Mouse (Mus musculus) brain, embryonic 14.5 days (tissue): ENCODE data around the gene Nme1. TPM values are rescaled to one million over a fixed set of nuclear protein-coding genes. Genes with fewer than 3 reads are reported as not detected.

Experiments
- DNase-seq: peaks from one replicate; pipeline ENCODE4 v3.0.0-alpha.2; 2011; ENCODE audit warnings: low read depth
- CTCF ChIP-seq: fragments of 200-500 bp; IDR thresholded peaks from 2 replicates; pipeline ENCODE4 v1.5.1; 2012; ENCODE audit warnings: inconsistent platforms, mild to moderate bottlenecking, moderate library complexity, borderline replicate concordance; ENCODE audit not compliant: insufficient read depth, insufficient read length; ENCODE audit errors: extremely low read depth
- POLR2A ChIP-seq: fragments of 200-500 bp; IDR thresholded peaks from 2 replicates; pipeline ENCODE4 v1.6.1; 2012; ENCODE audit warnings: mild to moderate bottlenecking, inconsistent platforms, borderline replicate concordance; ENCODE audit not compliant: poor library complexity, insufficient read depth, insufficient read length, severe bottlenecking; ENCODE audit errors: extremely low read depth
- polyA plus RNA-seq: library from polyadenylated mRNA; depleted of rRNA; stranded (reverse); fragments of >200 nt; gene quantifications from 2 replicates; pipeline ENCODE4 v1.2.3, GENCODE M21; 2012; rRNA removed

Nme1 gene
- polyA plus RNA-seq, 1 experiment: 304 TPM

GRCm38 (mm10) chr11:93911603-93912002 lies 56.7 kb downstream of the Nme1 start:
- no peak for TF ChIP-seq CTCF
- no peak for TF ChIP-seq POLR2A
- no peak for DNase-seq

GRCm38 (mm10) chr11:93908829-93909228 lies 59.5 kb downstream of the Nme1 start:
- no peak for TF ChIP-seq CTCF
- no peak for DNase-seq

- TF ChIP-seq CTCF (no peak), POLR2A (no peak)
- no peak for DNase-seq
Observed at GRCm38 (mm10) chr11:93907839-93908238, 60.5 kb downstream of the Nme1 start.

Other genes starting within 250 kb of the Nme1 start
- 23.8 and 24.1 TPM in 2 replicates for gene Utp18, start 82.8 kb downstream of the Nme1 start, polyA plus RNA-seq
- gene Mbtd1, start 82.7 kb downstream of the Nme1 start, polyA plus RNA-seq: 46.0 and 51.4 TPM in 2 replicates
- gene Nme2, start 12.3 kb downstream of the Nme1 start, polyA plus RNA-seq: 190 and 248 TPM in 2 replicates
- 95.0 and 101 TPM in 2 replicates for gene Gm20390, start 228 bp downstream of the Nme1 start, polyA plus RNA-seq
- 91.9 and 112 TPM in 2 replicates for gene Spag9, start 27.6 kb upstream of the Nme1 start, polyA plus RNA-seq
- 29.6 and 29.9 TPM in 2 replicates for gene Tob1, start 242.9 kb upstream of the Nme1 start, polyA plus RNA-seq